Mouse (Mus musculus): Measurements from ENCODE around the gene Eef1e1. TPM values are rescaled to one million over a fixed set of nuclear protein-coding genes. Genes with fewer than 3 reads are reported as not detected.

Eef1e1 gene
- polyA plus RNA-seq, 1 experiment: 21.3 TPM

Other genes with a start within 250 kb of the Eef1e1 start
- 37.8 and 38.7 TPM in 2 replicates for gene Txndc5, start 130.2 kb downstream of the Eef1e1 start, polyA plus RNA-seq (2012; rRNA removed)
- gene Bloc1s5, start 23.9 kb downstream of the Eef1e1 start, polyA plus RNA-seq (2012; rRNA removed): 8.4 and 9.0 TPM in 2 replicates